Mouse (Mus musculus) hindbrain, embryonic 13.5 days (tissue): ENCODE measurements around the gene Rab1b. TPM values are rescaled to one million over a fixed set of nuclear protein-coding genes. Genes with fewer than 3 reads are reported as not detected.

Experiments used
- ATAC-seq: fragments of 200-750 bp; cut with Nextera tagmentation; 2 replicates; pipeline ENCODE4 v1.8.0; 2017; ENCODE audit warnings: moderate TSS enrichment; ENCODE audit not compliant: low FRiP score
- H3K27ac ChIP-seq: fragments of 300-500 bp; sonication (generic); 2 replicates; pipeline ENCODE4 v1.5.1; 2015; ENCODE audit warnings: inconsistent platforms, mild to moderate bottlenecking, moderate library complexity
- H3K27me3 ChIP-seq: fragments of 300-500 bp; sonication (generic); 2 replicates; pipeline ENCODE4 v1.6.1; 2015; ENCODE audit warnings: mild to moderate bottlenecking, inconsistent platforms
- H3K36me3 ChIP-seq: fragments of 300-500 bp; sonication (generic); 2 replicates; pipeline ENCODE4 v1.6.1; 2015; ENCODE audit warnings: mild to moderate bottlenecking, inconsistent platforms
- H3K4me1 ChIP-seq: fragments of 300-500 bp; sonication (generic); replicated peaks from 2 replicates; pipeline ENCODE4 v1.6.1; 2015; ENCODE audit warnings: inconsistent platforms
- H3K4me2 ChIP-seq: fragments of 300-500 bp; sonication (generic); 2 replicates; pipeline ENCODE4 v1.6.1; 2015; ENCODE audit warnings: inconsistent platforms, mild to moderate bottlenecking, moderate library complexity
- H3K4me3 ChIP-seq: fragments of 300-500 bp; sonication (generic); 2 replicates; pipeline ENCODE4 v1.5.1; 2015; ENCODE audit warnings: mild to moderate bottlenecking, inconsistent platforms
- H3K9ac ChIP-seq: fragments of 300-500 bp; sonication (generic); 2 replicates; pipeline ENCODE4 v1.6.1; 2015; ENCODE audit warnings: mild to moderate bottlenecking, inconsistent platforms
- H3K9me3 ChIP-seq: fragments of 300-500 bp; sonication (generic); 2 replicates; pipeline ENCODE4 v1.6.1; 2016; ENCODE audit warnings: inconsistent platforms
- WGBS: fragments of 180-500 bp; shearing (Covaris S2); methylation state at CpG from one replicate; pipeline ENCODE4 v1.1.7; 2015; 5-methylcytosine and 5-hydroxymethylcytosine counted together
- polyA plus RNA-seq: library from polyadenylated mRNA; unstranded; fragments of >200 nt; fragmentation: Nextera tagmentation; extraction: Ambion mirVana; gene quantifications from 2 replicates; pipeline ENCODE4 v1.2.1, GENCODE M21; 2015

Rab1b gene
- polyA plus RNA-seq, 1 experiment from 2014 or later = 234 TPM

- Histone ChIP-seq H3K4me3 (peak overlapping the region; percentile 45), H3K27me3 (peaks cover 61% of the 10 kb centered on the region), H3K4me2 (peak overlapping the region; percentile 76), H3K4me1 (peaks cover 45% of the 10 kb centered on the region), H3K27ac (peak overlapping the region; percentile 45; the same call in 1 of the 2 replicates), H3K9me3 (no peaks in the 10 kb centered on the region), H3K9ac (peak overlapping the region; percentile 79), H3K36me3 (no peaks in the 10 kb centered on the region)
- 15% methylated on average over 15 of the region's 15 CpGs for WGBS
- ATAC-seq = no peak
Measured at GRCm38 (mm10) chr19:5067040-5067799, 39.7 kb downstream of the Rab1b start.

- 0 out of 2 replicates have a peak overlapping the region, but pooled peaks have one; percentile 19 for H3K9ac ChIP-seq
- no peak overlapping the region for H3K4me3 ChIP-seq
- no peaks in the 10 kb centered on the region for H3K9me3 ChIP-seq
- no peak overlapping the region for H3K4me2 ChIP-seq
- no peak for ATAC-seq
- H3K27ac ChIP-seq = no peak overlapping the region
- H3K4me1 ChIP-seq = peaks cover 44% of the 10 kb centered on the region
- WGBS = 78% methylated on average over 7 of the region's 7 CpGs
- H3K36me3 ChIP-seq = no peaks in the 10 kb centered on the region
- H3K27me3 ChIP-seq = peaks cover 54% of the 10 kb centered on the region
Measured at GRCm38 (mm10) chr19:5065104-5065503, 41.8 kb downstream of the Rab1b start.

- 77% methylated on average over 6 of the region's 6 CpGs for WGBS
- ATAC-seq = no peak
Measured at GRCm38 (mm10) chr19:5062446-5062845, 44.4 kb downstream of the Rab1b start.

GRCm38 (mm10) chr19:5062041-5062440 is 44.8 kb downstream of the Rab1b start:
- ATAC-seq = no peak
- 91% methylated on average over 5 of the region's 5 CpGs for WGBS

More at GRCm38 (mm10) chr19:5062446-5062845, 44.4 kb downstream of the Rab1b start:
- Histone ChIP-seq H3K27ac (no peak overlapping the region), H3K4me3 (no peak overlapping the region), H3K36me3 (no peaks in the 10 kb centered on the region), H3K9me3 (no peaks in the 10 kb centered on the region), H3K9ac (no peak overlapping the region), H3K4me2 (no peak overlapping the region), H3K4me1 (peaks cover 28% of the 10 kb centered on the region), H3K27me3 (peaks cover 33% of the 10 kb centered on the region)

GRCm38 (mm10) chr19:5060365-5061330 is 46.2 kb downstream of the Rab1b start:
- Histone ChIP-seq H3K4me3 (no peak overlapping the region), H3K9ac (peak overlapping the region; percentile 20; the same call in 1 of the 2 replicates), H3K9me3 (no peaks in the 10 kb centered on the region), H3K4me1 (peaks cover 27% of the 10 kb centered on the region), H3K27ac (peak overlapping the region; percentile 18; the same call in 1 of the 2 replicates), H3K4me2 (no peak overlapping the region), H3K27me3 (peaks cover 16% of the 10 kb centered on the region), H3K36me3 (no peaks in the 10 kb centered on the region)
- 43% methylated on average over 5 of the region's 5 CpGs for WGBS
- ATAC-seq = no peak

More at GRCm38 (mm10) chr19:5062041-5062440, 44.8 kb downstream of the Rab1b start:
- peaks cover 24% of the 10 kb centered on the region for H3K4me1 ChIP-seq
- peaks cover 29% of the 10 kb centered on the region for H3K27me3 ChIP-seq
- H3K36me3 ChIP-seq = no peaks in the 10 kb centered on the region
- H3K4me3 ChIP-seq = no peak overlapping the region
- H3K9me3 ChIP-seq = no peaks in the 10 kb centered on the region
- no peak overlapping the region for H3K9ac ChIP-seq
- H3K27ac ChIP-seq = no peak overlapping the region
- no peak overlapping the region for H3K4me2 ChIP-seq

GRCm38 (mm10) chr19:5058801-5059771 is 47.8 kb downstream of the Rab1b start:
- Histone ChIP-seq H3K27me3 (peaks cover 22% of the 10 kb centered on the region), H3K27ac (no peak overlapping the region), H3K4me1 (peaks cover 27% of the 10 kb centered on the region), H3K4me3 (no peak overlapping the region), H3K36me3 (no peaks in the 10 kb centered on the region), H3K9ac (peak overlapping the region; percentile 56), H3K4me2 (no peak overlapping the region), H3K9me3 (no peaks in the 10 kb centered on the region)
- ATAC-seq = 0 out of 2 replicates have a peak, but pooled peaks have one; percentile 9
- 17% methylated on average over 10 of the region's 10 CpGs for WGBS

- no peak for ATAC-seq
- H3K27ac ChIP-seq = no peak overlapping the region
- no peak overlapping the region for H3K4me2 ChIP-seq
- H3K9ac ChIP-seq = peak overlapping the region; percentile 56
- peaks cover 27% of the 10 kb centered on the region for H3K4me1 ChIP-seq
- WGBS = 24% methylated on average over 16 of the region's 16 CpGs
- no peaks in the 10 kb centered on the region for H3K36me3 ChIP-seq
- no peak overlapping the region for H3K4me3 ChIP-seq
- H3K9me3 ChIP-seq = no peaks in the 10 kb centered on the region
- peaks cover 32% of the 10 kb centered on the region for H3K27me3 ChIP-seq
Measured at GRCm38 (mm10) chr19:5057876-5058775, 48.7 kb downstream of the Rab1b start.

- peak; percentile 38; the same call in 1 of the 2 replicates for ATAC-seq
- H3K9me3 ChIP-seq = no peaks in the 10 kb centered on the region
- peaks cover 50% of the 10 kb centered on the region for H3K27me3 ChIP-seq
- no peak overlapping the region for H3K4me2 ChIP-seq
- peaks cover 28% of the 10 kb centered on the region for H3K4me1 ChIP-seq
- H3K27ac ChIP-seq = no peak overlapping the region
- WGBS = 11% methylated on average over 6 of the region's 6 CpGs
- H3K4me3 ChIP-seq = no peak overlapping the region
- H3K36me3 ChIP-seq = no peaks in the 10 kb centered on the region
- H3K9ac ChIP-seq = 0 out of 2 replicates have a peak overlapping the region, but pooled peaks have one; percentile 5
Measured at GRCm38 (mm10) chr19:5056251-5056650, 50.6 kb downstream of the Rab1b start.

- ATAC-seq = no peak
- peaks cover 12% of the 10 kb centered on the region for H3K36me3 ChIP-seq
- H3K27me3 ChIP-seq = peaks cover 67% of the 10 kb centered on the region
- no peak overlapping the region for H3K9ac ChIP-seq
- 17% methylated on average over 9 of the region's 9 CpGs for WGBS
- peaks cover 27% of the 10 kb centered on the region for H3K4me1 ChIP-seq
- H3K4me2 ChIP-seq = no peak overlapping the region
- H3K4me3 ChIP-seq = no peak overlapping the region
- H3K27ac ChIP-seq = no peak overlapping the region
- H3K9me3 ChIP-seq = no peaks in the 10 kb centered on the region
Measured at GRCm38 (mm10) chr19:5053909-5054308, 53.0 kb downstream of the Rab1b start.

- H3K27ac ChIP-seq = no peak overlapping the region
- H3K27me3 ChIP-seq = peaks cover 64% of the 10 kb centered on the region
- no peak overlapping the region for H3K4me2 ChIP-seq
- 53% methylated on average over 17 of the region's 17 CpGs for WGBS
- peaks cover 22% of the 10 kb centered on the region for H3K36me3 ChIP-seq
- peaks cover 23% of the 10 kb centered on the region for H3K4me1 ChIP-seq
- H3K9me3 ChIP-seq = no peaks in the 10 kb centered on the region
- no peak for ATAC-seq
- H3K4me3 ChIP-seq = no peak overlapping the region
- no peak overlapping the region for H3K9ac ChIP-seq
Measured at GRCm38 (mm10) chr19:5052853-5053252, 54.0 kb downstream of the Rab1b start.
